Mouse (Mus musculus) embryo, embryonic 10 days (tissue): ENCODE results near the gene Tesmin.

Source experiments
- DNase-seq: peaks from one replicate; pipeline ENCODE4 v3.0.0-alpha.2; 2015; ENCODE audit warnings: low spot score

The Tesmin gene

GRCm38 (mm10) chr19:3388629-3389057 lies at the start of gene Tesmin:
TSS of gene Tesmin (plus strand) at chr19:3388857.
- DNase-seq = peak; percentile 89

GRCm38 (mm10) chr19:3339187-3339586 lies 49.5 kb upstream of the Tesmin start:
- no peak for DNase-seq

- no peak for DNase-seq
Observed at GRCm38 (mm10) chr19:3341021-3341420, 47.6 kb upstream of the Tesmin start.

GRCm38 (mm10) chr19:3343929-3344328 lies 44.7 kb upstream of the Tesmin start:
- DNase-seq = no peak

GRCm38 (mm10) chr19:3344636-3345544 lies 43.8 kb upstream of the Tesmin start:
- DNase-seq = no peak

- no peak for DNase-seq
Observed at GRCm38 (mm10) chr19:3347784-3348183, 40.9 kb upstream of the Tesmin start.

GRCm38 (mm10) chr19:3353415-3354111 lies 35.1 kb upstream of the Tesmin start:
- DNase-seq = no peak

GRCm38 (mm10) chr19:3355096-3355495 lies 33.6 kb upstream of the Tesmin start:
- DNase-seq = no peak

GRCm38 (mm10) chr19:3356516-3356915 lies 32.1 kb upstream of the Tesmin start:
- no peak for DNase-seq

GRCm38 (mm10) chr19:3357620-3358019 lies 31.0 kb upstream of the Tesmin start:
- no peak for DNase-seq

GRCm38 (mm10) chr19:3359841-3360588 lies 28.6 kb upstream of the Tesmin start:
- no peak for DNase-seq

- no peak for DNase-seq
Observed at GRCm38 (mm10) chr19:3363510-3363909, 25.1 kb upstream of the Tesmin start.

- no peak for DNase-seq
Observed at GRCm38 (mm10) chr19:3365089-3365488, 23.6 kb upstream of the Tesmin start.

- no peak for DNase-seq
Observed at GRCm38 (mm10) chr19:3368276-3368675, 20.4 kb upstream of the Tesmin start.

GRCm38 (mm10) chr19:3373380-3373779 lies 15.3 kb upstream of the Tesmin start:
- no peak for DNase-seq

GRCm38 (mm10) chr19:3374028-3374427 lies 14.6 kb upstream of the Tesmin start:
- no peak for DNase-seq

- DNase-seq = no peak
Observed at GRCm38 (mm10) chr19:3375945-3376495, 12.6 kb upstream of the Tesmin start.

- no peak for DNase-seq
Observed at GRCm38 (mm10) chr19:3376966-3377715, 11.5 kb upstream of the Tesmin start.

- DNase-seq = no peak
Observed at GRCm38 (mm10) chr19:3378614-3379013, 10.0 kb upstream of the Tesmin start.

GRCm38 (mm10) chr19:3388061-3388460 lies 596 bp upstream of the Tesmin start:
- no peak for DNase-seq

- peak; percentile 86 for DNase-seq
Observed at GRCm38 (mm10) chr19:3389089-3389488, 432 bp downstream of the Tesmin start.
